Mouse (Mus musculus) CH12.LX (cell line): ENCODE results near the gene Prkaa2.

Source experiments
- ELF1 ChIP-seq: IDR thresholded peaks from 2 replicates; pipeline ENCODE4 v1.6.1; 2014; ENCODE audit warnings: low read depth, mild to moderate bottlenecking, inconsistent platforms, low read length, improper control_type of control experiment
- GABPA ChIP-seq: IDR thresholded peaks from 2 replicates; pipeline ENCODE4 v1.6.1; 2012; ENCODE audit warnings: low read depth, low read length, improper control_type of control experiment, inconsistent platforms; ENCODE audit not compliant: insufficient replicate concordance
- MXI1 ChIP-seq: IDR thresholded peaks from 2 replicates; pipeline ENCODE4 v1.6.1; 2011; ENCODE audit warnings: mild to moderate bottlenecking, low read depth, low read length, improper control_type of control experiment
- POLR2A ChIP-seq: IDR thresholded peaks from 2 replicates; pipeline ENCODE4 v1.6.1; 2011; ENCODE audit warnings: low read depth, mild to moderate bottlenecking, improper control_type of control experiment, low read length

- no peak for TF ChIP-seq MXI1
- no peak for TF ChIP-seq POLR2A
- no peak for TF ChIP-seq GABPA
- no peak for TF ChIP-seq ELF1
Observed at GRCm38 (mm10) chr4:105156281-105156680, 46.6 kb upstream of the Prkaa2 start.
